1 mouse cellular context compared by ENCODE assay signal in the genomic region with DNA sequence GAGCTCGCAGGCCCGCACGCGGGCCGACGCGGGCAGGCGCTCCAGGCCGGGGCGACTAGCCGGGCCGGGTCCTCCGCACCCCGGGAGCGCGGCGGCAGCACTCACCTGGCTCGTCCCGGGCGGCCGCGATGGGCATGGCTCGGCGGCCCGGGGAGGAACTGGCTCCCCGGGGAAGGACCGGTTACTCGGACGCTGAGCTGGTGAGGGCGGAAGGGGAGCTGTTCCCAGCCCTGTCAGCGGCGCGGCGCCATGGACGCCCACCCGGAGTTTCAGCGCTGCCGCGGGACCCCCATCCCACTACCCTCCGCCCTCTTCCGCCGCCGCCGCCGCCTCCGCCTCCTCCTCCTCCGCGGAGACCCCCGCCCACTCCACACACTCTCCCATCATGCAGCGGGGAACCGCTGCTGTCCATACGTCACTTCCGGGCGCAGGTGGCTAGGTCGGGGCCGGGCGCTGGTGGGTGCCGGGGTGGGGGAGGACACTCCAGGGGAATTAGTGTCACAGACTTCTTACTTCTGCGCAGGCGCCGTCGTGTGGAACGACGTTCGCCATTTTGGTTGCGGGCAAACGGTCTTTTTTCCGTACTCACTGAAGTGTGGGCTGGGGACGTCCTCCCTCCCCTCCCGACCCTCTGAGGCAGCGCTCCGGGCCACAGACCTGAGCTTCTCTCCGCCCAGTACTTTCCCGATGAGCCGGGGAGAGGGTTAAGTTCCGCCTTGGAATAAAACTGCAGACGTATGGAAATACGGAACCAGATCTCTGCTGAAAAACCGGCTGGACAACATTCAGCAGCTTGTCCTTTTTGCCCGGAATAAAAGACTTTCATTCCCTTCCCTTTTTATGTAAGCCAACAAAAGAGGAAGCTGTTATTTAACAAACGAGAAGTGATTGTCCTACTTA.
TF ChIP-seq lines count a peak whose summit lies in the region.

A gene (minus strand): TSS at position 389 of the 900 bp plus-strand sequence.

TF ChIP-seq in MEL, 35 proteins besides CTCF, POLR2A, EP300 and RAD21 (continued from another document):
- peak; percentile 76 for TF ChIP-seq NRF1 (IDR thresholded peaks at IDR 0.05; ENCODE audit: insufficient read depth, low read depth, low read length, poor library complexity, severe bottlenecking)
- TF ChIP-seq MAX (IDR thresholded peaks at IDR 0.05; ENCODE audit: low read length) = no peak
- TF ChIP-seq SIN3A (IDR thresholded peaks at IDR 0.05; ENCODE audit: low read length) = peak; percentile 7
- TF ChIP-seq SMC3 (IDR thresholded peaks at IDR 0.05; ENCODE audit: low read depth, low read length) = no peak
- 0 out of 2 replicates have a peak, but pooled peaks have one; percentile 36 for TF ChIP-seq CHD1 (IDR thresholded peaks at IDR 0.05; ENCODE audit: low read depth, low read length)
- TF ChIP-seq TAL1 (IDR thresholded peaks at IDR 0.05; ENCODE audit: low read length) = no peak
- peak; percentile 81 for TF ChIP-seq ETS1 (IDR thresholded peaks at IDR 0.05; ENCODE audit: low read depth, low read length)
- TF ChIP-seq NELFE (IDR thresholded peaks at IDR 0.05; ENCODE audit: low read depth, low read length) = peak; percentile 77
- TF ChIP-seq ZNF384 (IDR thresholded peaks at IDR 0.05; ENCODE audit: low read depth, low read length) = peak; percentile 34; the same call in 1 of the 2 replicates
TF ChIP-seq in MEL: peak in this region for 16.
